Mouse (Mus musculus) naive thymus-derived CD4-positive, alpha-beta T cell, adult 2 months (primary cell): ENCODE data around the gene Grwd1.
"Not testable (repeated sequence)": the region's sequence is repeated elsewhere in the genome, so short reads cannot be mapped to it uniquely, and the experiment has no call there.

ENCODE experiments used
- DNase-seq: peaks from one replicate; pipeline ENCODE4 v3.0.0-alpha.2; 2011; ENCODE audit warnings: low read depth

Gene Grwd1

GRCm38 (mm10) chr7:45830427-45831127 is at the start of gene Grwd1:
Gene Grwd1 (minus strand): TSS chr7:45830944.
- peak; percentile 94 for DNase-seq

- no peak for DNase-seq
These were observed 49.8 kb upstream of the Grwd1 start for GRCm38 (mm10) chr7:45880531-45880930.

- not testable (repeated sequence) for DNase-seq
These were observed 47.5 kb upstream of the Grwd1 start, which contains the start of gene Grin2d for GRCm38 (mm10) chr7:45878278-45878677. Gene Grin2d (minus strand): TSS chr7:45878378.

- DNase-seq, result no peak
These were observed 46.2 kb upstream of the Grwd1 start for GRCm38 (mm10) chr7:45876895-45877294.

- DNase-seq, result peak; percentile 72
These were observed 42.6 kb upstream of the Grwd1 start for GRCm38 (mm10) chr7:45873061-45873947.

- DNase-seq, result peak; percentile 95
These were observed 41.9 kb upstream of the Grwd1 start, which contains the start of gene Kdelr1 for GRCm38 (mm10) chr7:45872624-45873023. Gene Kdelr1 (plus strand): TSS chr7:45872772.

- DNase-seq, result peak; percentile 53
These were observed 39.7 kb upstream of the Grwd1 start for GRCm38 (mm10) chr7:45870282-45871058.

- DNase-seq, result no peak
These were observed 39.0 kb upstream of the Grwd1 start for GRCm38 (mm10) chr7:45869787-45870186.

- no peak for DNase-seq
These were observed 38.4 kb upstream of the Grwd1 start for GRCm38 (mm10) chr7:45869107-45869670.

GRCm38 (mm10) chr7:45867871-45868270 is 37.1 kb upstream of the Grwd1 start:
- DNase-seq, result no peak

- DNase-seq, result peak; percentile 92
These were observed 35.5 kb upstream of the Grwd1 start for GRCm38 (mm10) chr7:45865925-45866910.

GRCm38 (mm10) chr7:45864435-45864834 is 33.7 kb upstream of the Grwd1 start:
- no peak for DNase-seq

GRCm38 (mm10) chr7:45862804-45863203 is 32.1 kb upstream of the Grwd1 start:
- no peak for DNase-seq

GRCm38 (mm10) chr7:45859008-45859407 is 28.3 kb upstream of the Grwd1 start:
- DNase-seq, result no peak

GRCm38 (mm10) chr7:45856950-45857901 is 26.5 kb upstream of the Grwd1 start:
- peak; percentile 22 for DNase-seq

GRCm38 (mm10) chr7:45853089-45853488 is 22.3 kb upstream of the Grwd1 start:
- no peak for DNase-seq

GRCm38 (mm10) chr7:45850661-45851060 is 19.9 kb upstream of the Grwd1 start:
- DNase-seq, result no peak

GRCm38 (mm10) chr7:45848447-45849027 is 17.8 kb upstream of the Grwd1 start:
- DNase-seq, result no peak
